Mouse (Mus musculus): ENCODE measurements around the gene Tsc22d4.
A peak's percentile ranks its signal among the peaks of the same experiment; 100 is the strongest.

Gene Tsc22d4

GRCm38 (mm10) chr5:137764609-137765340, 19.2 kb downstream of the Tsc22d4 start:
- DNase-seq (ENCODE audit: low read depth, low spot score): no peak

GRCm38 (mm10) chr5:137766270-137766669, 20.7 kb downstream of the Tsc22d4 start:
- peak; percentile 78 for DNase-seq (ENCODE audit: low read depth, low spot score)

- no peak for DNase-seq (ENCODE audit: low read depth, low spot score)
These were observed 22.9 kb downstream of the Tsc22d4 start for GRCm38 (mm10) chr5:137768475-137768874.

DNA sequence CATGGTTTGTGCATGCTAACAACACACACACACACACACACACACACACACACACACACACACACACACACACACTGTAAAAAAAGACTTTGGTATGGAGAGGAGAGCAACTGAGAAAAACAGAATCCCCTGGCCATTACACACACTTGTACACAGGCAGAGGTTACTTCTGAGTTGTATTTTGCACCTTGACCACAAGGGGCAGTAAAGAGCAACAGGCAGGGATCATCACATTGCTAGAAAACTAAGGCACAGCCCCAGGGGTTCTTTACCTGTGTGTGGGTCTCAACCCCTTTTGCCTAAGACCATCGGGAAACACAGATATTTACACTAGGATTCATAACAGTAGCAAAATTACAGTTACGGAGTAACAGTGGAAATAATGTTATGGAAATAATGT, 25.2 kb downstream of the Tsc22d4 start:
- peak; percentile 88 for DNase-seq (ENCODE audit: low read depth, low spot score)

GRCm38 (mm10) chr5:137772755-137773154, 27.2 kb downstream of the Tsc22d4 start:
- no peak for DNase-seq (ENCODE audit: low read depth, low spot score)

GRCm38 (mm10) chr5:137775587-137776290, 30.2 kb downstream of the Tsc22d4 start:
- no peak for DNase-seq (ENCODE audit: low read depth, low spot score)

GRCm38 (mm10) chr5:137776408-137776918, 30.9 kb downstream of the Tsc22d4 start:
- peak; percentile 49 for DNase-seq (ENCODE audit: low read depth, low spot score)

DNA sequence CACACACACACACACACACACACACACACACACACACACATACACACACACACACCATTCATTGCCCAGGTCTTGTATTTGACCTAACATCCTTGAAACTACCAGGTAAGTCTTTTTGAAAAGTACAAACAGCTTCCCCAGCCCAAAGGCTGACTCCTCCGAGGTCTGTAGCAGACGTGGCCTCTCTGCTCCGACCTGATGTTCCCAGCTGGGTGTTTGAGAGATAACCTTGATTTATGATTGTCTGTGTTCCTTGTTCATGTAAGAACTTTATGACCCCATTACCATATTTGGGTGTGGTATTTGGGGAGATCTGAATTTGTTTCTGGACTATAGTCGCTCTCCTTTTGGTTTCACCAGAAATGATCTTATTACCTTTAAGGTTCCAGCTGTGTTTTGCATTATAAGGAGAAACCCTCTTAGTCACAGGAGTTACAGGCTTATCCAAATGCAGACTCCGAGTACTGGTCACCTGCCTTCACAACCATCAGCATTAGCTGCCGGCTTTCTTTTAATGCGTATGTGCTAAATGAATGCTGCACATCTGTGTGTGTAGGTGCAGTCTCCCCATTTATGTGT, 31.8 kb downstream of the Tsc22d4 start:
- no peak for DNase-seq (ENCODE audit: low read depth, low spot score)

- peak; percentile 97 for DNase-seq (ENCODE audit: low read depth, low spot score)
These were observed 33.1 kb downstream of the Tsc22d4 start, which contains the start of gene Ppp1r35 for GRCm38 (mm10) chr5:137778635-137779034. Ppp1r35 (plus strand) TSS chr5:137778849.

DNA sequence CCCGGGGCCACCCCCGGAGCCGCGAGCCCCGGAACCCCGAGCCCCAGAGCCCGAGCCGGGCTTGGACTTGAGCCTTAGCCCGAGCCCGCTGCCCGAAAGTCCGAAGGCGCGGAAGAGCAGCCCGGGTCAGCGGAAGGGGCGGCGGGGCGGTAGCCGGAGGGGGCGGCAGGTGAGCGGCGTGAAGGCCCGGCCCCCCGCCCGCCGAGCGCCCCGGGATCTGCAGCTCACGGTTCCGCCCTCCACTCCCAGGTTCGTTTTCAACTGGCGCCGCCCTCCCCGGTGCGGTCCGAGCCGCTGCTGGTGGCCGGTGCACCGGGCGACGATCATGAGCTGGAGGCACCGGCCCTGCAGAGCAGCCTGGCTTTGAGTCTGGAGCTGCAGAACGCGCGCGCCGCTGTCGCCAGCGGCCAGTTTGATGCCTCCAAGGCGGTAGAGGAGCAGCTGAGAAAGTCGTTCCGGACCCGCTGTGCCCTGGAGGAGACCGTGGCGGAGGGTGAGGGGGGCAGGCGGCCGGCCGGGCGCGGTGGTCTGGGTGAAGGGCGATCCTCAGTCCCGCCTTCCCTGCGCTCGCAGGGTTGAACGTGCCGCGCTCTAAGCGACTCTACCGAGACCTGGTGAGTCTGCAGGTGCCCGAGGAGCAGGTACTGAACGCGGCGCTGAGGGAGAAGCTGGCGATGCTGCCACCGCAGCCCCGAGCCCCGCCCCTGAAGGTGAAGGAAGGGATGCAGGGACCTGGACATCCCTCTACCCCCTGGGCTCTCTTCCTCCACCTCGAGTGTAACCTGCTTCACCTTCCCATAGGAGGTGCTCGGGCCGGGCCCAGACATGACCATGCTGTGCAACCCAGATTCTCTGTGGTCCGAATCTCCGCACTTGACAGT, 33.8 kb downstream of the Tsc22d4 start:
- peak; percentile 58 for DNase-seq (ENCODE audit: low read depth, low spot score)

GRCm38 (mm10) chr5:137781661-137782060, 36.1 kb downstream of the Tsc22d4 start:
- DNase-seq (ENCODE audit: low read depth, low spot score): no peak

DNA sequence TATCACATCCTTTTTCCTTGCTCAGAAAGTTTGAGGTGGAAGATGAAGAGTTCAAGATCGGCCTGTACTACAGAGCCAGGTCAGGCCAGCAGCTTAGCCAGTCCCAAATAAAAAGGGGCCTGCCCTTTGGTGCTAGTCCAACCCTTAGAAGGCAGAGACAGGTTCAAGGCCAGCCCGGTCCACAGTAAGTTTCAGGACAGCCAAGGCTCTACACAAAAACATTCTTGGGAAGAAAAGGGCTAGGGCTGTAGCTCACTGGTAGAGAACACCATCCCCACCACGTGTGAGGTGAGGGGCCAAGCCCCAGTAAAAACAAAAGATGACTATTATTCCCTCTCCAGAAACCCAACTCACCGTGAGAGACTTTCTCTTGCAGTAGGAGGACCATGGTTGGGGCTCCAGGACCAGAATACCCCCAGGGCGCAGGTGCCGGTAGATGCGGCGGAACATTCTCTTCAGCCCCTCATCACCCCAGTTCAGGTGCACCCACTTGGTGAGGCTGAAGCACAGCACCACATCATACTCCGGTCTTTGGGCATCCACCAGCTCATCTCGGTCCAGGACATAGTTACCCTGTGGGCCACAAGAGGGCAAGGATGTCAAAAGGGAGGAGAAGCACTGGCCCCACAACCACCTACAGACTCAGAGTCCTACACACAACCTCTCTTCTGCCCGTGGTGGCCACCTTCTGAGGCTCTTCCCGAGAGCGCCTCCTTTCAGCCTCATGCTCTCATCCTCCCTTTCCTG, 37.4 kb downstream of the Tsc22d4 start:
- DNase-seq (ENCODE audit: low read depth, low spot score): no peak

DNA sequence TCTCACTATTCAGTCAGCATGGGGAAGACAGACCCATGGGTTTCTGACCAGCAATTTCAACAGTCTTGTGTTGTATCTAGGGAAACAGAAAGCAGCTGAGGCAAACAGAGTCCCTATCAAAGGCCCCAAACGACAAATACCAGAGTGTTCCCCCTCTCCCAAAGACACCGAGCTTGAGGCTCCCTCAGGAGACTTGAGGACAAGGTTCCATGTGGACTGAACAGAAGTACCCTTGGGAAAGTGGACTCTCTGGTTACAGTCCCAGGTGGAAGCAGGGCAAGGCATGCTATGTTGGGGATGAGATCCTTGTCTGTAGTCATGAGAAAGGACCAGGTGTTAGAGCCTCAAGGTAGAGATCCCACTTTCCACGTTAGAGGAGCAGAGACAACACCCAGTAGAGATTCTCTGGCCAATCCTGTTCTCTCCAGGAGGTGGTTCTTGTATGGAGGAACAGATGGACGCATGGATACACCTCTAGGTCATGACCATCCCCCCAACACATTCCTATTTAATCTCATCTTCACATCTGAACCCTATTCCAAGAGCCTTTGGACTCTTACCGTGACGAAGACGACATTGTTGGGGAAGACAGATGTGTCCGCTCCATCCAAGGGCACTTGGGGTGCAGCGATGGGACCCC, 38.5 kb downstream of the Tsc22d4 start:
- DNase-seq (ENCODE audit: low read depth, low spot score): no peak

DNA sequence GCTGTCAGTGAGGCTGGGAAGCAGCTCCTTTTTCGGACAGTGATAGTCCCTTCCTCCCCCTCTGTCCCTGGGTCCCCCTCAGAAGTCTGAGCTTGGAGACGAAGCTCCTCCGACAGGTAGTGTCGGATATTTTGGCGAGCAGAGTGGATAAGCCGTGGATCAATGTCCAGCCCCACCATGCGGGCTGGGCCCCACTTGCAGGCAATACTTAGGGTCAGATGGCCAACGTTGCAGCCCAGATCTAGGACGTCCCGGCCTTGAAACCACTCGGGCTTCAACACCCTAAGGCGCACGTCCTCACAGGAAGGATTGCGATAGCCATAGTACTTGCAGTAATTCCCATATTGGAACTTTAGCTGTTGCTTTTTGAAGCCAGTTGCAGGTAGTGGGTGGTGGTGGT, 39.0 kb downstream of the Tsc22d4 start:
- no peak for DNase-seq (ENCODE audit: low read depth, low spot score)

- DNase-seq (ENCODE audit: low read depth, low spot score): peak; percentile 75
These were observed 39.9 kb downstream of the Tsc22d4 start for GRCm38 (mm10) chr5:137785164-137786031.

DNA sequence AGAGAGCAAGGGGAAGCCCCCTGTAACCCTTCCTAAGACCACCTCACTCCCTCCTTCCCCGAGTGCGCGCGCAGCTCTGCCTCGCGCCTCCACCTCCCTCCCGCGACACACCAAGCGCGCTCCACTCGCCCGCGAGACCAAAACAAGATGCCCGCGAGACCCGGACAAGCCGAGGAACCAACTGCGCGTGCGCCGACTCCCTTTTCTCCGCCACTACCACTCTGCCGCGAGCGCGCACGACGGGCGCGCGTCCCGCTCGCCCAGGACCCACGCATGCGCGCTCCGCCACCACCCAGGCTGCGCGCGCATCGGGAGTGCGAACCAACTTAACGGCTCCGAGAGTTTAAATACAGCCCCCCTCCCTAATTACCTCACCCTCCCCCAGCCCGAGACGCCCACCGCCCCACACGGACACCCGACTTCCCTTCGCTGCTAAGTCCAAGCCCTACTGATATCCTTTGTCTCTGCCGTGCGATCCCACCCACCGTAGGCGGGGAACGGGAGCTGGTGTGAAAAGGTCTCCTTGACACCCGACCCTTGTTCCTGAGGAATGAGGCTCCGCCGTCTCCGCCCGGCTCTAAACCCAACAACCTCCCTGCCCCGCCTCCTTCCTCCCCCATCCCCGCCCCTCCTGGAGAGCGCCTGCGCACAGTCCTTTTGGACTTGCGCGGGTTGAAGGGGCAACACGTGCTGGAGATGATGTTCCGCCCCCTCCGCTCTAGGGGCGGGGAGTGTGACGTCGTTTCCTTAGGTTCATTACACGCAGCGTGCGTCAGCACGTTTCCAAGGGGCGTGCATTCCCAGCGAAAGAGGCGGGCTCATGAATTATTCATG, 40.8 kb downstream of the Tsc22d4 start:
- peak; percentile 100 for DNase-seq (ENCODE audit: low read depth, low spot score)

DNA sequence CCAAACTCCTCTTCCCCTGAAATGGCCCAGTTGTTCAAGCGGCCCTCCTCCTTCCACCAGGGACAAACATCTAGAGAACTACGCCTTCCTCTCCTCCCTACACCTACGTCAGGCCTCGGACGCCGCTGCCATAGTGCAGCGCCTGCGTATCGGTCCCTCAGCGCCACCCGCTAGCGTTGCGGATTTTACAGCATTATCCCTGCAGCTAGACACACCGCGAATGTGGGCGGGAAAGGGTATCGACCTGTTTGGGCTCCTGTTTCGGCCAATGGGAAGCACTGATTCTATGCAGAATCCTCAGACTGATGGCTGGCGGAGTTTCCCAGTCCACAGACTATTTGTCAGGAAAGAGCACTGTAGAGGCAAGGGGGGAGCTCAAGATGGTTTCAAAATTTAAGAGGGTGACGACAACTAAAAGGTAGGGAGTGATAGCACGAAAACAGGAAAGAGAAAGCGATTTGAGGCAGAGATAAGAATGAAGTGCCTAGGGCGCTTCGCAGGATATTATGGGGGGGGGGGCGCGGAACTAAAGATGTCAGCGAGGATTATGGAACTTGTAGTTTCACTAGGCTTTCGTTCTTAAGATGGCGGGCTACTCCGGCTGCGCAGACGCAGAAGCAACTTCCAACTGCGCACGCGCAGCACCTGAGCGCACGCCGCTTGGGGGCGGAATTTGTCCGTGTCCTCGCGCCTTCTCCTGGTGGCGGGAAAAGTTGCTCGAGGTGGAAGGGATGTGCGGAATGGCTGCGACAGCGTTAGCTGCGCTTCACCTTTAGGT, 41.8 kb downstream of the Tsc22d4 start, which contains the start of the genes Mepce and Zcwpw1:
Gene Mepce, minus strand, starts transcription at position 505 of the 778 bp plus-strand sequence.
Gene Zcwpw1, plus strand, starts transcription at position 648 of the 778 bp plus-strand sequence.
- DNase-seq (ENCODE audit: low read depth, low spot score): peak; percentile 98
